Mouse (Mus musculus): ENCODE data around the gene Nkain2. TPM values are rescaled to one million over a fixed set of nuclear protein-coding genes. Genes with fewer than 3 reads are reported as not detected.
"Not testable (repeated sequence)": the region's sequence is repeated elsewhere in the genome, so short reads cannot be mapped to it uniquely, and the experiment has no call there.

Nkain2 gene
- polyA plus RNA-seq, 1 experiment = not detected

GRCm38 (mm10) chr10:32738989-32739388, 151.3 kb downstream of the Nkain2 start:
- Histone ChIP-seq H3K36me3 (ENCODE audit: control insufficient read depth, insufficient read depth, low read length, poor library complexity, severe bottlenecking) (no peaks in the 10 kb centered on the region), H3K4me1 (ENCODE audit: control insufficient read depth, insufficient read depth, low read length) (no peaks in the 10 kb centered on the region), H3K9ac (ENCODE audit: low read depth, poor library complexity, severe bottlenecking) (no peak overlapping the region), H3K9me3 (replicated peaks; ENCODE audit: control insufficient read depth, insufficient read depth, low read length, poor library complexity, severe bottlenecking) (no peaks in the 10 kb centered on the region), H3K27ac (ENCODE audit: insufficient read depth, low read length) (no peak overlapping the region), H3K27me3 (ENCODE audit: control insufficient read depth, insufficient read depth, low read length, poor library complexity, severe bottlenecking) (0 out of 2 replicates have a peak, but pooled peaks cover 1% of the 10 kb centered on the region), H3K4me3 (ENCODE audit: low read depth, low read length) (no peak overlapping the region)
- no peak for TF ChIP-seq CTCF (IDR thresholded peaks at IDR 0.05; ENCODE audit: low read depth, low read length)
- TF ChIP-seq POLR2A (IDR thresholded peaks at IDR 0.05; ENCODE audit: insufficient read depth, low read length) = no peak
- TF ChIP-seq EP300 (IDR thresholded peaks at IDR 0.05; ENCODE audit: insufficient read depth, low read depth, low read length) = no peak

GRCm38 (mm10) chr10:32706579-32706978, 183.7 kb downstream of the Nkain2 start:
- not testable (repeated sequence) for H3K27ac ChIP-seq (ENCODE audit: insufficient read depth, low read length); H3K9me3 ChIP-seq (replicated peaks; ENCODE audit: control insufficient read depth, insufficient read depth, low read length, poor library complexity, severe bottlenecking); H3K36me3 ChIP-seq (ENCODE audit: control insufficient read depth, insufficient read depth, low read length, poor library complexity, severe bottlenecking); H3K4me1 ChIP-seq (ENCODE audit: control insufficient read depth, insufficient read depth, low read length); H3K4me3 ChIP-seq (ENCODE audit: low read depth, low read length); H3K9ac ChIP-seq (ENCODE audit: low read depth, poor library complexity, severe bottlenecking); H3K27me3 ChIP-seq (ENCODE audit: control insufficient read depth, insufficient read depth, low read length, poor library complexity, severe bottlenecking)

DNA sequence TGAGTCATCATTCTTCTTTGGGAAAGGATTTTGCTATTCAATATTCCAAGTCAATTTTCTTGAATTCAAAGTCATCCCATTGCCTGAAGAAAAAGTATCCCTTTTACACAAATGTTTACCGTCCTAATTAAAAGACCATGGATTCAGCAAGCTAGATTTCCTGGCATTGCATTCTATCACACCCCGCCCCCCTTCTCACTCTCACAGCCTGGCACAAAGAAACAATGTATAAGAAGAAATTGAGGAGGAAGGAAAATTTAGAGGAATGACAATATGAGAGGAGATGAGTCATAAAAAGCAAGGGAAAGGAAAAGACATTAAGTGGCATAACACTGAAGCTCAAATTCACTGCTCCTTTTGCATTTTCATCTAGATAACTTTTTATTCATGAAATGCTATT, 193.6 kb downstream of the Nkain2 start:
- H3K36me3 ChIP-seq (ENCODE audit: control insufficient read depth, insufficient read depth, low read length, poor library complexity, severe bottlenecking) = no peaks in the 10 kb centered on the region
- H3K27ac ChIP-seq (ENCODE audit: insufficient read depth, low read length) = no peak overlapping the region
- H3K4me3 ChIP-seq (ENCODE audit: low read depth, low read length) = no peak overlapping the region
- H3K9ac ChIP-seq (ENCODE audit: low read depth, poor library complexity, severe bottlenecking) = no peak overlapping the region
- TF ChIP-seq EP300 (IDR thresholded peaks at IDR 0.05; ENCODE audit: insufficient read depth, low read depth, low read length) (no peak), CTCF (IDR thresholded peaks at IDR 0.05; ENCODE audit: low read depth, low read length) (no peak), POLR2A (IDR thresholded peaks at IDR 0.05; ENCODE audit: insufficient read depth, low read length) (no peak)
- H3K27me3 ChIP-seq (ENCODE audit: control insufficient read depth, insufficient read depth, low read length, poor library complexity, severe bottlenecking) = no peaks in the 10 kb centered on the region
- no peaks in the 10 kb centered on the region for H3K9me3 ChIP-seq (replicated peaks; ENCODE audit: control insufficient read depth, insufficient read depth, low read length, poor library complexity, severe bottlenecking)
- H3K4me1 ChIP-seq (ENCODE audit: control insufficient read depth, insufficient read depth, low read length) = no peaks in the 10 kb centered on the region

- Histone ChIP-seq H3K27me3 (ENCODE audit: control insufficient read depth, insufficient read depth, low read length, poor library complexity, severe bottlenecking) (no peaks in the 10 kb centered on the region), H3K4me1 (ENCODE audit: control insufficient read depth, insufficient read depth, low read length) (no peaks in the 10 kb centered on the region), H3K4me3 (ENCODE audit: low read depth, low read length) (no peak overlapping the region), H3K27ac (ENCODE audit: insufficient read depth, low read length) (no peak overlapping the region), H3K9ac (ENCODE audit: low read depth, poor library complexity, severe bottlenecking) (no peak overlapping the region), H3K9me3 (replicated peaks; ENCODE audit: control insufficient read depth, insufficient read depth, low read length, poor library complexity, severe bottlenecking) (no peaks in the 10 kb centered on the region), H3K36me3 (ENCODE audit: control insufficient read depth, insufficient read depth, low read length, poor library complexity, severe bottlenecking) (no peaks in the 10 kb centered on the region)
- TF ChIP-seq EP300 (IDR thresholded peaks at IDR 0.05; ENCODE audit: insufficient read depth, low read depth, low read length) = no peak
Measured at GRCm38 (mm10) chr10:32684548-32684947, 205.7 kb downstream of the Nkain2 start.

DNA sequence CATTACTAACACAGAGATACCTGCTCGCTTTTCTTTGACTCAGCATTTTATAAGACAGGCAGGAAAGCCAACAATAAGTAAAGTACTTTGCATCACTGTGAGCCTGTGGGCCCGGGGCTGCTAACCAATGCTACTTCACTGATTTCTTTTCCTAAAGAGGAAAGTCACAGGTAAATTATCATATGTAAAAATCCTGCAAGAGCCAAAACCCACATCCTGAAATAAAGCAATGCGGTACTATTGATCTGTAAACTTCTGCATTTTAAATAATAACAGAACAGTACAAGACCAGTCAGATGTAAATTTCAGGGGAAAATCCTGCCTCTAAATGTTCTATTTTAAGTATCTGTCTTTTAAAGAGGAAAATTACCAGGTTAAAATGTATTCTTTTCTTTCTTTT, 250.0 kb downstream of the Nkain2 start:
- no peak overlapping the region for H3K27ac ChIP-seq (ENCODE audit: insufficient read depth, low read length)
- H3K36me3 ChIP-seq (ENCODE audit: control insufficient read depth, insufficient read depth, low read length, poor library complexity, severe bottlenecking) = no peaks in the 10 kb centered on the region
- H3K27me3 ChIP-seq (ENCODE audit: control insufficient read depth, insufficient read depth, low read length, poor library complexity, severe bottlenecking) = no peaks in the 10 kb centered on the region
- no peak overlapping the region for H3K4me3 ChIP-seq (ENCODE audit: low read depth, low read length)
- TF ChIP-seq EP300 (IDR thresholded peaks at IDR 0.05; ENCODE audit: insufficient read depth, low read depth, low read length) = 0 out of 2 replicates have a peak, but pooled peaks have one; percentile 29
- no peak for TF ChIP-seq CTCF (IDR thresholded peaks at IDR 0.05; ENCODE audit: low read depth, low read length)
- no peaks in the 10 kb centered on the region for H3K4me1 ChIP-seq (ENCODE audit: control insufficient read depth, insufficient read depth, low read length)
- no peak overlapping the region for H3K9ac ChIP-seq (ENCODE audit: low read depth, poor library complexity, severe bottlenecking)
- no peaks in the 10 kb centered on the region; the same call in 1 of the 2 replicates for H3K9me3 ChIP-seq (replicated peaks; ENCODE audit: control insufficient read depth, insufficient read depth, low read length, poor library complexity, severe bottlenecking)

- H3K9ac ChIP-seq (ENCODE audit: low read depth, poor library complexity, severe bottlenecking) = no peak overlapping the region
Measured at GRCm38 (mm10) chr10:32639173-32639572, 251.1 kb downstream of the Nkain2 start.

More at GRCm38 (mm10) chr10:32639173-32639572, 251.1 kb downstream of the Nkain2 start:
- Histone ChIP-seq H3K27me3 (ENCODE audit: control insufficient read depth, insufficient read depth, low read length, poor library complexity, severe bottlenecking) (no peaks in the 10 kb centered on the region), H3K4me3 (ENCODE audit: low read depth, low read length) (no peak overlapping the region), H3K9me3 (replicated peaks; ENCODE audit: control insufficient read depth, insufficient read depth, low read length, poor library complexity, severe bottlenecking) (no peaks in the 10 kb centered on the region; the same call in 1 of the 2 replicates), H3K4me1 (ENCODE audit: control insufficient read depth, insufficient read depth, low read length) (no peaks in the 10 kb centered on the region), H3K27ac (ENCODE audit: insufficient read depth, low read length) (no peak overlapping the region), H3K36me3 (ENCODE audit: control insufficient read depth, insufficient read depth, low read length, poor library complexity, severe bottlenecking) (no peaks in the 10 kb centered on the region)
- TF ChIP-seq CTCF (IDR thresholded peaks at IDR 0.05; ENCODE audit: low read depth, low read length) (no peak), EP300 (IDR thresholded peaks at IDR 0.05; ENCODE audit: insufficient read depth, low read depth, low read length) (no peak), POLR2A (IDR thresholded peaks at IDR 0.05; ENCODE audit: insufficient read depth, low read length) (no peak)
